ENCODE assay signal across 19 mouse cellular contexts in the genomic region with DNA sequence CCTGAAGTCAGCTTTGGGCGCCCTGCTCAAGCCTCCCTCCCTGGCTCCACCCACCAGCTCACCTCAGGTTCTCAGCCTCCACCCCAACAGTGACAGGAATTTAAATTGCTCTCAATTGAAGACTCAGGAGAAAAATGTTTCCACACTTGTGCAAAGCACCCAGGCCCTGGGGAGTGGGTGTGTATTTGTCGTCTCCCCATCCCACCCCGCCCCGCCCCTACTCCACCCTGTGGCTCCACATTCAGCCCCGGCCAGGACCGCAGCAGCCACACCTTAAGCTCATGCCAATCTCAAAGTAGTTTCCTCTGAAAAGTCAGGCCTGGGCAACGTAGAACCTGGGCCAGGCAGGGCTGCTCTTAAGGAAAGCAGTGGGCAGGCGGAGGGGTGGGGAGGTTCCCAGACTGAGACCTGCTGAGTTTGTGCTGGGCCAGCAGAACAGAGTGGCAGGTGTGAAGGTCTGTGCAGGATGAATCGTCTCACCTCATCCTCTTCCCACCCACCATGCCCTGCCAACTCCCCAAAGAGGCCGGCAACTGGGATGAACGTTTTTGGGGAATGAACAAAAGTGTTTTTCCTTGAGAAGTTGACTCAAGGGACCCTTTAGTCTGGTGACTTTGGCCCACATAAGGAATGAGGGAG. TPM values are rescaled to one million over a fixed set of nuclear protein-coding genes. Genes with fewer than 3 reads are reported as not detected.
DNase-seq lines count a peak whose midpoint lies in the region; ATAC-seq and TF ChIP-seq lines count a peak whose summit lies in the region.
"Had no signal": no experiment of that assay in that cellular context is flagged by ENCODE, and none has a peak within 500 bp of the region (broad histone marks: within the 10 kb centered on the region; RNA-seq: fewer than 3 reads in every experiment).

No protein-coding gene starts in this region.

- no peak for TF ChIP-seq CTCF in ES-Bruce4 (IDR thresholded peaks at IDR 0.05; ENCODE audit: low read depth, low read length)

- peaks cover 31% of the 10 kb centered on the region for H3K4me1 ChIP-seq in liver, embryonic 11.5 days (replicated peaks; ENCODE audit: control insufficient read depth, insufficient read depth, low read length)
- H3K4me1 ChIP-seq in ES-Bruce4 (ENCODE audit: control insufficient read depth, insufficient read depth, low read length): no peaks in the 10 kb centered on the region
- H3K4me1 ChIP-seq in stomach, embryonic 14.5 days (ENCODE audit: control insufficient read depth, insufficient read depth, low read length): no peaks in the 10 kb centered on the region
- H3K4me1 ChIP-seq in kidney, embryonic 15.5 days: peaks cover 9% of the 10 kb centered on the region; the same call in 1 of the 2 replicates

- 54% methylated on average over 11 of the region's 11 CpGs for WGBS in liver, embryonic 11.5 days
- 49% methylated on average over 11 of the region's 11 CpGs for WGBS in stomach, embryonic 14.5 days
- WGBS in kidney, embryonic 15.5 days: 51% methylated on average over 11 of the region's 11 CpGs

- H3K9ac ChIP-seq in liver, embryonic 11.5 days (ENCODE audit: low read depth, low read length): no peak overlapping the region
- no peak overlapping the region for H3K9ac ChIP-seq in ES-Bruce4 (ENCODE audit: low read depth, poor library complexity, severe bottlenecking)
- H3K9ac ChIP-seq in stomach, embryonic 14.5 days (replicated peaks; ENCODE audit: low read depth, low read length): no peak overlapping the region
- H3K9ac ChIP-seq in kidney, embryonic 15.5 days: no peak overlapping the region
- H3K9ac ChIP-seq: hindbrain, embryonic 13.5 days; limb, embryonic 12.5 days; neural tube, embryonic 13.5 days had no signal

- H3K4me3 ChIP-seq in liver, embryonic 11.5 days (ENCODE audit: low read depth, low read length): no peak overlapping the region
- no peak overlapping the region for H3K4me3 ChIP-seq in ES-Bruce4 (ENCODE audit: low read depth, low read length)
- no peak overlapping the region for H3K4me3 ChIP-seq in stomach, embryonic 14.5 days (ENCODE audit: low read depth, low read length)
- no peak overlapping the region for H3K4me3 ChIP-seq in kidney, embryonic 15.5 days (replicated peaks)
- H3K4me3 ChIP-seq: hindbrain, embryonic 13.5 days; left cerebral cortex, adult 2 months; limb, embryonic 12.5 days; neural tube, embryonic 13.5 days had no signal

- no peaks in the 10 kb centered on the region for H3K27me3 ChIP-seq in liver, embryonic 11.5 days (replicated peaks; ENCODE audit: control insufficient read depth, insufficient read depth, low read length)
- H3K27me3 ChIP-seq in ES-Bruce4 (ENCODE audit: control insufficient read depth, insufficient read depth, low read length, poor library complexity, severe bottlenecking): no peaks in the 10 kb centered on the region
- no peaks in the 10 kb centered on the region for H3K27me3 ChIP-seq in stomach, embryonic 14.5 days (ENCODE audit: control insufficient read depth, insufficient read depth, low read length)
- H3K27me3 ChIP-seq in kidney, embryonic 15.5 days: no peaks in the 10 kb centered on the region
- H3K27me3 ChIP-seq: hindbrain, embryonic 13.5 days; limb, embryonic 12.5 days; neural tube, embryonic 13.5 days had no signal

- no peak for TF ChIP-seq POLR2A in ES-Bruce4 (IDR thresholded peaks at IDR 0.05; ENCODE audit: insufficient read depth, low read length)

- no peak for ATAC-seq in liver, embryonic 11.5 days (replicated peaks; ENCODE audit: low FRiP score)
- 0 out of 2 replicates have a peak, but pooled peaks have one; percentile 24 for ATAC-seq in stomach, embryonic 14.5 days (ENCODE audit: insufficient number of reproducible peaks, insufficient read depth, low FRiP score, low read depth)
- ATAC-seq in kidney, embryonic 15.5 days (replicated peaks; ENCODE audit: low FRiP score): no peak
- ATAC-seq: forebrain, embryonic 14.5 days had no signal

- H3K36me3 ChIP-seq in liver, embryonic 11.5 days (ENCODE audit: control insufficient read depth, insufficient read depth, low read length): no peaks in the 10 kb centered on the region
- H3K36me3 ChIP-seq in ES-Bruce4 (ENCODE audit: control insufficient read depth, insufficient read depth, low read length, poor library complexity, severe bottlenecking): no peaks in the 10 kb centered on the region
- no peaks in the 10 kb centered on the region for H3K36me3 ChIP-seq in stomach, embryonic 14.5 days (ENCODE audit: control insufficient read depth, insufficient read depth, low read length)
- H3K36me3 ChIP-seq in kidney, embryonic 15.5 days: no peaks in the 10 kb centered on the region
- H3K36me3 ChIP-seq: hindbrain, embryonic 13.5 days; limb, embryonic 12.5 days; neural tube, embryonic 13.5 days had no signal

- peak; percentile 36 for DNase-seq in liver
- no peak for DNase-seq in liver, embryonic 11.5 days (ENCODE audit: low spot score)
- peak; percentile 79 for DNase-seq in ZHBTc4 (ENCODE audit: low read depth, low spot score)
- no peak for DNase-seq in cerebellum, postnatal 36 days
- DNase-seq: cerebellum, adult 9-11 months; embryo, embryonic 11 days; gastrocnemius, postnatal 36 days; kidney, postnatal 14 days; lung, postnatal 14 days; right cerebral cortex, postnatal 25 days; thymus, postnatal 4 days had no signal

- no peak overlapping the region for H3K4me2 ChIP-seq in liver, embryonic 11.5 days
- H3K4me2 ChIP-seq in stomach, embryonic 14.5 days (replicated peaks; ENCODE audit: low read depth, low read length): no peak overlapping the region
- no peak overlapping the region for H3K4me2 ChIP-seq in kidney, embryonic 15.5 days
- H3K4me2 ChIP-seq: hindbrain, embryonic 13.5 days; limb, embryonic 12.5 days; neural tube, embryonic 13.5 days had no signal

- TF ChIP-seq EP300 in ES-Bruce4 (IDR thresholded peaks at IDR 0.05; ENCODE audit: insufficient read depth, low read depth, low read length): 0 out of 2 replicates have a peak, but pooled peaks have one; percentile 12

- H3K9me3 ChIP-seq in liver, embryonic 11.5 days (ENCODE audit: control insufficient read depth, low read length): no peaks in the 10 kb centered on the region
- no peaks in the 10 kb centered on the region for H3K9me3 ChIP-seq in ES-Bruce4 (replicated peaks; ENCODE audit: control insufficient read depth, insufficient read depth, low read length, poor library complexity, severe bottlenecking)
- H3K9me3 ChIP-seq in stomach, embryonic 14.5 days (ENCODE audit: control insufficient read depth, low read depth, low read length): no peaks in the 10 kb centered on the region
- H3K9me3 ChIP-seq in kidney, embryonic 15.5 days (replicated peaks): no peaks in the 10 kb centered on the region
- H3K9me3 ChIP-seq: hindbrain, embryonic 13.5 days; limb, embryonic 12.5 days; neural tube, embryonic 13.5 days had no signal

- no peak overlapping the region for H3K27ac ChIP-seq in liver, embryonic 11.5 days (ENCODE audit: low read depth, low read length)
- no peak overlapping the region for H3K27ac ChIP-seq in ES-Bruce4 (ENCODE audit: insufficient read depth, low read length)
- no peak overlapping the region for H3K27ac ChIP-seq in stomach, embryonic 14.5 days (ENCODE audit: low read length)
- no peak overlapping the region for H3K27ac ChIP-seq in kidney, embryonic 15.5 days
- H3K27ac ChIP-seq: hindbrain, embryonic 13.5 days; left cerebral cortex, adult 2 months; limb, embryonic 12.5 days; neural tube, embryonic 13.5 days had no signal

RNA-seq across cellular contexts. Expression of gene Tnnt2, which starts 21.1 kb away (rescaled TPM):
- 12.9 and 37.4 TPM in 2 replicates for polyA plus RNA-seq in liver, embryonic 11.5 days (2014; fragmentation: Nextera tagmentation; extraction: Ambion mirVana)
- polyA plus RNA-seq in ES-Bruce4 (2011; ENCODE audit: insufficient read depth, insufficient read length, low read depth, missing spikeins): 1.2 and 1.6 TPM in 2 replicates
- 10.4 and 14.6 TPM in 2 replicates for polyA plus RNA-seq in stomach, embryonic 14.5 days (2014; fragmentation: Nextera tagmentation; extraction: Ambion mirVana)
- 22.2 and 39.9 TPM in 2 replicates for polyA plus RNA-seq in kidney, embryonic 15.5 days (2015; fragmentation: Nextera tagmentation; extraction: Ambion mirVana)

RNA-seq across cellular contexts. Expression of gene Lad1, which starts 38.9 kb away (rescaled TPM):
- polyA plus RNA-seq in liver, embryonic 11.5 days (2014; fragmentation: Nextera tagmentation; extraction: Ambion mirVana): 0.99 and 1.7 TPM in 2 replicates
- polyA plus RNA-seq in ES-Bruce4 (2011; ENCODE audit: insufficient read depth, insufficient read length, low read depth, missing spikeins): 20.5 and 25.1 TPM in 2 replicates
- polyA plus RNA-seq in stomach, embryonic 14.5 days (2014; fragmentation: Nextera tagmentation; extraction: Ambion mirVana): 58.2 and 60.5 TPM in 2 replicates
- polyA plus RNA-seq in kidney, embryonic 15.5 days (2015; fragmentation: Nextera tagmentation; extraction: Ambion mirVana): 21.7 and 22.1 TPM in 2 replicates

Comparison
In these comparisons a context has a peak if more than half of its experiments do, and no peak if none do; other contexts are left out.
1. DNase-seq: peak in liver (single experiment) and ZHBTc4 (single experiment); none in liver, embryonic 11.5 days (single experiment) and cerebellum, postnatal 36 days (0 of 2).